Mouse (Mus musculus) E14TG2a.4 (cell line): ENCODE measurements around the gene Tcl1b2.

Experiments used
- CTCF ChIP-seq: conservative IDR thresholded peaks from 2 replicates; pipeline ENCODE4 v1.5.1; 2014; ENCODE audit warnings: low read length
- NANOG ChIP-seq: IDR thresholded peaks from 2 replicates; pipeline ENCODE4 v1.6.1; 2014; ENCODE audit warnings: borderline replicate concordance, low read length, mixed read lengths
- POU5F1 ChIP-seq: IDR thresholded peaks from 2 replicates; pipeline ENCODE4 v1.6.1; 2014; ENCODE audit warnings: low read length, borderline replicate concordance

DNA sequence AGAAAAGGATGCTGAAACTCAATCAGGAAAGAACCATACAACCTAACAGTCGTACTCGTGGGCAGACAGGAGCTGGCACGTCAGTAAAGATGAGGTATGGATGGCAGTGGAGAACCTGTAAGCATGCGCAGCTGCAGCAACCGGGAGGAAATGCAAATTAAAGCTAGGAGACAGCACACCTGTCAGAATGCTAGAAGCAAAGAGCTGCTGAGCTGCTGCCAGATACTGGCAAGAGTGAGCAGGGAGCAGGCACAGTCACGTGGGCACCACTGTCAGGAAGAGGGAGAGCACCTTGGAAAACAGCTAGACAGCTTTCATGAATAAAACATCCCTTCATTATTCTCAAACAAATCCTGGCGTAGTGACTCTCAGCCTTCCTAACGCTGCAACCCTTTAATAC is 42.9 kb upstream of the Tcl1b2 start:
- TF ChIP-seq CTCF (no peak), POU5F1 (no peak), NANOG (no peak)
